Mouse (Mus musculus) CH12.LX (cell line): ENCODE results near the gene Wdr26. TPM values are rescaled to one million over a fixed set of nuclear protein-coding genes. Genes with fewer than 3 reads are reported as not detected.

Source experiments
- DNase-seq: peaks from one replicate; pipeline ENCODE4 v3.0.0-alpha.2; 2013; ENCODE audit errors: extremely low read depth
- H3K27ac ChIP-seq: 2 replicates; pipeline ENCODE4 v1.5.1; 2012; ENCODE audit warnings: low read depth, mild to moderate bottlenecking, control low read depth, moderate library complexity; ENCODE audit not compliant: insufficient read depth
- H3K27me3 ChIP-seq: replicated peaks from 2 replicates; pipeline ENCODE3; 2012; ENCODE audit warnings: inconsistent platforms
- H3K36me3 ChIP-seq, 2 experiments: replicated peaks in 1 of 2; 2 replicates each; pipeline versions ENCODE3 to v1.6.1; 2012; ENCODE audit warnings: inconsistent platforms in 1 of 2, low read length in 1 of 2, mild to moderate bottlenecking in 1 of 2, mixed read lengths in 1 of 2, moderate library complexity in 1 of 2; ENCODE audit not compliant: control insufficient read depth in 1 of 2, insufficient read depth in 1 of 2
- H3K4me1 ChIP-seq, 2 experiments: 2 replicates each; pipeline ENCODE4 v1.6.1; 2012; ENCODE audit warnings: inconsistent platforms in 1 of 2, moderate library complexity in 1 of 2; ENCODE audit not compliant: insufficient read depth in 2 of 2, control insufficient read depth in 1 of 2
- H3K4me2 ChIP-seq: 2 replicates; pipeline ENCODE4 v1.6.1; 2012; ENCODE audit warnings: low read depth, mild to moderate bottlenecking, control low read depth; ENCODE audit not compliant: poor library complexity, insufficient read depth, severe bottlenecking
- H3K4me3 ChIP-seq, 3 experiments: fragments of 150-350 bp in 1 of 3; sonication (generic) in 1 of 3; replicated peaks in 1 of 3; 2 replicates each; pipeline versions ENCODE3 to v1.5.1; 2011 to 2012; ENCODE audit warnings: low read depth in 2 of 3, low read length in 2 of 3, mild to moderate bottlenecking in 2 of 3, moderate library complexity in 2 of 3, control low read depth in 1 of 3, improper control_type of control experiment in 1 of 3, inconsistent platforms in 1 of 3, mixed read lengths in 1 of 3; ENCODE audit not compliant: poor library complexity in 1 of 3
- H3K79me2 ChIP-seq: replicated peaks from 2 replicates; pipeline ENCODE4 v1.6.1; 2012; ENCODE audit warnings: mild to moderate bottlenecking, moderate library complexity; ENCODE audit not compliant: control insufficient read depth, poor library complexity, insufficient read depth, severe bottlenecking; ENCODE audit errors: extremely low read depth
- H3K9ac ChIP-seq: 2 replicates; pipeline ENCODE4 v1.6.1; 2012; ENCODE audit warnings: low read depth, mild to moderate bottlenecking, control low read depth, moderate library complexity; ENCODE audit not compliant: insufficient read depth
- H3K9me3 ChIP-seq: replicated peaks from 2 replicates; pipeline ENCODE3; 2012; ENCODE audit warnings: low read length, inconsistent platforms, mixed read lengths
- CHD2 ChIP-seq: IDR thresholded peaks from 2 replicates; pipeline ENCODE4 v1.6.1; 2011; ENCODE audit warnings: low read length, improper control_type of control experiment
- CTCF ChIP-seq, 2 experiments: IDR thresholded peaks in 1 of 2; conservative IDR thresholded peaks in 1 of 2; 2 replicates each; pipeline ENCODE4 v1.5.1; 2011 to 2012; ENCODE audit warnings: low read depth in 2 of 2, low read length in 2 of 2, improper control_type of control experiment in 1 of 2, inconsistent platforms in 1 of 2, mild to moderate bottlenecking in 1 of 2, moderate library complexity in 1 of 2
- EP300 ChIP-seq: IDR thresholded peaks from 2 replicates; pipeline ENCODE4 v1.6.1; 2011; ENCODE audit warnings: low read length, improper control_type of control experiment
- ETS1 ChIP-seq: conservative IDR thresholded peaks from 2 replicates; pipeline ENCODE4 v1.6.1; 2012; ENCODE audit warnings: low read depth, mild to moderate bottlenecking, inconsistent platforms, low read length, improper control_type of control experiment, moderate library complexity
- GABPA ChIP-seq: IDR thresholded peaks from 2 replicates; pipeline ENCODE4 v1.6.1; 2012; ENCODE audit warnings: low read depth, low read length, improper control_type of control experiment, inconsistent platforms; ENCODE audit not compliant: insufficient replicate concordance
- HCFC1 ChIP-seq: IDR thresholded peaks from 2 replicates; pipeline ENCODE4 v1.6.1; 2012; ENCODE audit warnings: low read depth, mild to moderate bottlenecking, inconsistent platforms, low read length, improper control_type of control experiment
- IRF4 ChIP-seq: IDR thresholded peaks from 2 replicates; pipeline ENCODE4 v1.6.1; 2014; ENCODE audit warnings: low read depth, mild to moderate bottlenecking, inconsistent platforms, low read length, improper control_type of control experiment
- MAX ChIP-seq: IDR thresholded peaks from 2 replicates; pipeline ENCODE4 v1.6.1; 2011; ENCODE audit warnings: low read length, improper control_type of control experiment
- MAZ ChIP-seq: IDR thresholded peaks from 2 replicates; pipeline ENCODE4 v1.6.1; 2012; ENCODE audit warnings: low read depth, mild to moderate bottlenecking, inconsistent platforms, low read length, improper control_type of control experiment, moderate library complexity
- MXI1 ChIP-seq: IDR thresholded peaks from 2 replicates; pipeline ENCODE4 v1.6.1; 2011; ENCODE audit warnings: mild to moderate bottlenecking, low read depth, low read length, improper control_type of control experiment
- MYC ChIP-seq: IDR thresholded peaks from 2 replicates; pipeline ENCODE4 v1.6.1; 2011; ENCODE audit warnings: low read depth, mild to moderate bottlenecking, improper control_type of control experiment, low read length
- POLR2A ChIP-seq: IDR thresholded peaks from 2 replicates; pipeline ENCODE4 v1.6.1; 2011; ENCODE audit warnings: low read depth, mild to moderate bottlenecking, improper control_type of control experiment, low read length
- POLR2AphosphoS2 ChIP-seq: IDR thresholded peaks from 2 replicates; pipeline ENCODE4 v1.6.1; 2011; ENCODE audit warnings: low read depth, low read length, improper control_type of control experiment
- RCOR1 ChIP-seq: conservative IDR thresholded peaks from 2 replicates; pipeline ENCODE4 v1.6.1; 2012; ENCODE audit warnings: low read depth, mild to moderate bottlenecking, inconsistent platforms, low read length, improper control_type of control experiment
- SMC3 ChIP-seq: IDR thresholded peaks from 2 replicates; pipeline ENCODE4 v1.6.1; 2011; ENCODE audit warnings: low read depth, low read length, improper control_type of control experiment
- TBP ChIP-seq: conservative IDR thresholded peaks from 2 replicates; pipeline ENCODE4 v1.6.1; 2011; ENCODE audit warnings: low read depth, low read length, improper control_type of control experiment
- TCF12 ChIP-seq: IDR thresholded peaks from 2 replicates; pipeline ENCODE4 v1.6.1; 2014; ENCODE audit warnings: low read depth, mild to moderate bottlenecking, inconsistent platforms, low read length, improper control_type of control experiment
- USF1 ChIP-seq: IDR thresholded peaks from 2 replicates; pipeline ENCODE4 v1.6.1; 2014; ENCODE audit warnings: low read depth, mild to moderate bottlenecking, inconsistent platforms, low read length, improper control_type of control experiment
- USF2 ChIP-seq: conservative IDR thresholded peaks from 2 replicates; pipeline ENCODE4 v1.6.1; 2011; ENCODE audit warnings: low read depth, low read length, improper control_type of control experiment
- ZMIZ1 ChIP-seq: IDR thresholded peaks from 2 replicates; pipeline ENCODE4 v1.6.1; 2012; ENCODE audit warnings: low read depth, mild to moderate bottlenecking, inconsistent platforms, low read length, improper control_type of control experiment
- dilution Hi-C: fragments of 300-500 bp; cut with MboI; formaldehyde crosslinking; loops from 2 replicates; pipeline ENCODE4 v1.14.3; 2020; ENCODE audit warnings: low sequenced_read_pairs; ENCODE audit not compliant: extremely low pct_unique_long_range_greater_than_20kb, extremely low pct_ligation_motif_present
- in situ Hi-C: fragments of 300-500 bp; cut with MboI; formaldehyde crosslinking; loops from 3 replicates; pipeline ENCODE4 v1.14.3; 2019; ENCODE audit warnings: low sequenced_read_pairs, low pct_ligation_motif_present, low pct_unique_long_range_greater_than_20kb, mixed read lengths
- polyA plus RNA-seq: library from polyadenylated mRNA; unstranded; fragments of >175 nt; gene quantifications from 2 replicates; pipeline ENCODE4 v1.2.1, GENCODE M21; 2012; ENCODE audit warnings: low read depth; ENCODE audit not compliant: insufficient read length
- total RNA-seq, 2 experiments: library from RNA; depleted of rRNA; stranded (reverse); fragments of 300-350 nt in 1 of 2; fragments of >200 nt in 1 of 2; gene quantifications; 2 replicates each; pipeline ENCODE4 v1.2.3; 2012 to 2014

Wdr26 gene
- total and polyA plus RNA-seq, 3 experiments = 32.4 to 65.0 (median 34.2) TPM

- no peak overlapping the region for H3K4me3 ChIP-seq
These were observed 4.5 kb upstream of the Wdr26 start for GRCm38 (mm10) chr1:181216315-181216714.

GRCm38 (mm10) chr1:181214296-181215035 is 2.7 kb upstream of the Wdr26 start:
- dilution Hi-C loops = no loop called here
- no peak overlapping the region for H3K27ac ChIP-seq
- no peak for DNase-seq
- H3K4me2 ChIP-seq = no peak overlapping the region
- H3K79me2 ChIP-seq = peaks cover 22% of the 10 kb centered on the region
- peaks cover 0 to 17% of the 10 kb centered on the region in 2 experiments; a peak in 2 of 4 replicates for H3K4me1 ChIP-seq
- no peaks in the 10 kb centered on the region for H3K9me3 ChIP-seq
- H3K4me3 ChIP-seq = no peak overlapping the region
- no peak overlapping the region for H3K9ac ChIP-seq
- TF ChIP-seq MAX (no peak), TCF12 (no peak), TBP (no peak), MXI1 (no peak), ETS1 (no peak), HCFC1 (no peak), POLR2A (no peak), POLR2AphosphoS2 (no peak), CHD2 (no peak), IRF4 (no peak), RCOR1 (no peak), EP300 (no peak), USF2 (no peak), USF1 (no peak), ZMIZ1 (no peak), CTCF (conservative IDR thresholded peaks at IDR 0.05 in 1 of 2, IDR thresholded peaks at IDR 0.05 in 1 of 2; ENCODE audit: low read depth in 2 of 2, low read length in 2 of 2) (no peak), MAZ (no peak)
- peaks cover 0 to 5% of the 10 kb centered on the region in 2 experiments for H3K36me3 ChIP-seq
- no peaks in the 10 kb centered on the region for H3K27me3 ChIP-seq
- in situ Hi-C loops = no loop called here

More at GRCm38 (mm10) chr1:181216315-181216714, 4.5 kb upstream of the Wdr26 start:
- Histone ChIP-seq H3K9me3 (no peaks in the 10 kb centered on the region), H3K4me1 (peaks cover 0 to 12% of the 10 kb centered on the region in 2 experiments; a peak in 2 of 4 replicates), H3K9ac (no peak overlapping the region), H3K79me2 (peaks cover 4% of the 10 kb centered on the region), H3K27ac (no peak overlapping the region), H3K36me3 (peaks cover 0 to 5% of the 10 kb centered on the region in 2 experiments), H3K27me3 (no peaks in the 10 kb centered on the region), H3K4me2 (no peak overlapping the region)
- dilution Hi-C loops (no loop called here), in situ Hi-C loops (no loop called here)
- no peak for TF ChIP-seq CTCF (conservative IDR thresholded peaks at IDR 0.05 in 1 of 2, IDR thresholded peaks at IDR 0.05 in 1 of 2; ENCODE audit: low read depth in 2 of 2, low read length in 2 of 2)
- TF ChIP-seq TBP = no peak
- TF ChIP-seq GABPA = no peak
- TF ChIP-seq SMC3 = no peak
- no peak for TF ChIP-seq MYC
- no peak for DNase-seq
